Mouse (Mus musculus) midbrain, embryonic 11.5 days (tissue): ENCODE data around the gene Sema3b. TPM values are rescaled to one million over a fixed set of nuclear protein-coding genes. Genes with fewer than 3 reads are reported as not detected.

Experiments used
- ATAC-seq: fragments of 200-750 bp; cut with Nextera tagmentation; 2 replicates; pipeline ENCODE4 v1.8.0; 2017; ENCODE audit warnings: moderate TSS enrichment, moderate library complexity; ENCODE audit not compliant: low FRiP score
- DNase-seq: peaks from one replicate; pipeline ENCODE4 v3.0.0; 2015; ENCODE audit warnings: low spot score; ENCODE audit errors: missing footprints
- H3K27ac ChIP-seq: fragments of 300-500 bp; sonication (generic); 2 replicates; pipeline ENCODE4 v1.5.1; 2014; ENCODE audit warnings: low read depth, low read length
- H3K27me3 ChIP-seq: fragments of 300-500 bp; sonication (generic); 2 replicates; pipeline ENCODE4 v1.6.1; 2014; ENCODE audit warnings: mild to moderate bottlenecking, low read length, moderate library complexity, mixed read lengths; ENCODE audit not compliant: control insufficient read depth, insufficient read depth
- H3K36me3 ChIP-seq: fragments of 300-500 bp; sonication (generic); 2 replicates; pipeline ENCODE4 v1.6.1; 2014; ENCODE audit warnings: mild to moderate bottlenecking, low read length, moderate library complexity, mixed read lengths; ENCODE audit not compliant: control insufficient read depth, insufficient read depth
- H3K4me1 ChIP-seq: fragments of 300-500 bp; sonication (generic); 2 replicates; pipeline ENCODE4 v1.6.1; 2014; ENCODE audit warnings: low read length; ENCODE audit not compliant: control insufficient read depth, insufficient read depth
- H3K4me2 ChIP-seq: fragments of 300-500 bp; sonication (generic); 2 replicates; pipeline ENCODE4 v1.6.1; 2014; ENCODE audit warnings: mild to moderate bottlenecking, moderate library complexity
- H3K4me3 ChIP-seq: fragments of 300-500 bp; sonication (generic); 2 replicates; pipeline ENCODE4 v1.5.1; 2014; ENCODE audit warnings: low read depth, low read length
- H3K9ac ChIP-seq: fragments of 300-500 bp; sonication (generic); 2 replicates; pipeline ENCODE4 v1.6.1; 2014; ENCODE audit warnings: low read length
- H3K9me3 ChIP-seq: fragments of 300-500 bp; sonication (generic); 2 replicates; pipeline ENCODE4 v1.6.1; 2016; ENCODE audit warnings: low read length; ENCODE audit not compliant: control insufficient read depth
- WGBS: fragments of 180-500 bp; shearing (Covaris S2); extraction: QIAGEN DNeasy Blood & Tissue Kit; methylation state at CpG from one replicate; pipeline ENCODE4 v1.1.7; 2014; 5-methylcytosine and 5-hydroxymethylcytosine counted together
- polyA plus RNA-seq: library from polyadenylated mRNA; unstranded; fragments of >200 nt; fragmentation: Nextera tagmentation; extraction: Ambion mirVana; gene quantifications from 2 replicates; pipeline ENCODE4 v1.2.1, GENCODE M21; 2014

Gene Sema3b
- polyA plus RNA-seq, 1 experiment from 2014 or later = 2.1 TPM

DNA sequence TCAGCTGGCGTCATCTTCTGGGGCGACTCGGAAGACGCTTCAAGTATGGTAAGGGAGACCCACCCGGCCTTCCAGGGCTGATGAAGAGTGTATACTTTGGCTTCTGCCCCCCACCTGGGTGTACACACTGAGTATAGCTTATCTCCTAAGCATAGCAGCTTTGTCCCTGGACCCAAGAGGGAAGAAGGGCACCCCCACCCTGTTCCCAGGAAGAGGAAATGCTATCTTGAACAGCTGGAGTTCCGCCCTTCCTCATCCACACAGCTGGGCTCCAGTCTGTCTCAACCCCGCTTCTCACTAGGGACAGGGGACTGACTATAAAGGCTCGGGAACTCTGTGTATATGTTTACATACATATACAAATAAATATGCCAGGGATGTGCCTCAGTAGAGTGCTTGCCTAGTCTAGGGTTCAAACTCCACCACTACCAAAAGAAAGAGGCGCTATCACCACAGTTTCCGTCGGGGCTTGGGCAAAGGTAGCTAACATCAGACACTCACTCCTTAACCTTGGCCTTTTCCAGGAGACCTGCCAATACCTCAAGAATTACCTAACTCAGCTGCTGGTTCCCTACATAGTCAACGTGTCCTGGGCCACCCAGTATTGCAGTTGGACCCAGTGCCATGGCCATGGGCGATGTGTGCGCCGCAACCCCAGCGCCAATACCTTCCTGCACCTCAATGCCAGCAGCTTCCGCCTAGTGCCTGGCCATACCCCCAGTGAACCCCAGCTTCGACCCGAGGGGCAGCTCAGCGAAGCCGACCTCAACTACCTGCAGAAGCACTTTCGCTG lies 37.3 kb downstream of the Sema3b start:
- peaks cover 24% of the 10 kb centered on the region for H3K36me3 ChIP-seq
- no peak for ATAC-seq
- no peak overlapping the region for H3K27ac ChIP-seq
- H3K9ac ChIP-seq = no peak overlapping the region
- H3K4me3 ChIP-seq = 0 out of 2 replicates have a peak overlapping the region, but pooled peaks have one; percentile 0
- H3K4me1 ChIP-seq = peaks cover 37% of the 10 kb centered on the region
- H3K4me2 ChIP-seq = no peak overlapping the region
- 96% methylated on average over 22 of the region's 22 CpGs for WGBS
- H3K27me3 ChIP-seq = no peaks in the 10 kb centered on the region
- no peak for DNase-seq
- H3K9me3 ChIP-seq = no peaks in the 10 kb centered on the region; the same call in 1 of the 2 replicates

DNA sequence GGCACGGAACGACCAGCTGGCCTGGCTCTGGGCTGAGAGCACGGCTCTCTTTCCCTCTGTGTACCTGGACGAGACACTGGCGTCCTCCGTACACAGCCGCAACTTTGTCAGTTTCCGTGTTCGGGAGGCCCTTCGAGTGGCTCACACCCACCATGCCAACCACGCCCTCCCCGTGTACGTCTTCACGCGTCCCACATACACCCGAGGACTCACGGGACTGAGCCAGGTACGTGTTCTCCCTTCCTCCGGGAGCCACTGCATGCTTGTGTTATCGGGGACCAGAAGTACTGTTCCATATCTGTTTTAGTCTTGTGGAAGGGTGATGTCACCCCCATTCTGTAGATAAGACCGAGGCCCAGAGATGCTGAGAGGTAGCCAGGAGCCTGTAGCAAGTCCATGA lies 38.2 kb downstream of the Sema3b start:
- ATAC-seq = no peak

DNA sequence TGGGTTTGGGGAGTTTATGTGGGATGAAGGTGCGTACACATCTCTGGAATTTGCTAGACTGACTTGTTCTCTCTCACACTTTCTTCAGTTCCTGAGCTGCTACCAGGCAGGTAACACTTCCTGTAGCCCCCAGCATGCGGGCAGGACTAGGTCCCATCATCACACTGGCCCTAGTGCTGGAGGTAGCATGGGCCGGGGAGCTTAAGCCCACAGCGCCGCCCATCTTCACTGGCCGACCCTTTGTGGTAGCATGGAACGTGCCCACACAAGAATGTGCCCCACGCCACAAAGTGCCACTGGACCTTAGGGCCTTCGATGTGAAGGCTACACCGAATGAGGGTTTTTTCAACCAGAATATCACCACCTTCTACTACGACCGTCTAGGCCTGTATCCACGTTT lies 39.0 kb downstream of the Sema3b start:
- Histone ChIP-seq H3K9me3 (no peaks in the 10 kb centered on the region; the same call in 1 of the 2 replicates), H3K27ac (no peak overlapping the region), H3K4me2 (peak overlapping the region; percentile 60), H3K36me3 (peaks cover 24% of the 10 kb centered on the region), H3K27me3 (no peaks in the 10 kb centered on the region), H3K9ac (peak overlapping the region; percentile 95), H3K4me1 (peaks cover 33% of the 10 kb centered on the region), H3K4me3 (peak overlapping the region; percentile 88)
- DNase-seq = no peak
- 51% methylated on average over 13 of the region's 13 CpGs for WGBS
- ATAC-seq = no peak

More for the DNA sequence above, 38.2 kb downstream of the Sema3b start:
- Histone ChIP-seq H3K4me1 (peaks cover 33% of the 10 kb centered on the region), H3K27ac (no peak overlapping the region), H3K36me3 (peaks cover 24% of the 10 kb centered on the region), H3K9me3 (no peaks in the 10 kb centered on the region; the same call in 1 of the 2 replicates), H3K4me2 (peak overlapping the region; percentile 60; the same call in 1 of the 2 replicates), H3K9ac (peak overlapping the region; percentile 95; the same call in 1 of the 2 replicates), H3K4me3 (0 out of 2 replicates have a peak overlapping the region, but pooled peaks have one; percentile 0), H3K27me3 (no peaks in the 10 kb centered on the region)
- no peak for DNase-seq
- WGBS = 96% methylated on average over 21 of the region's 21 CpGs

DNA sequence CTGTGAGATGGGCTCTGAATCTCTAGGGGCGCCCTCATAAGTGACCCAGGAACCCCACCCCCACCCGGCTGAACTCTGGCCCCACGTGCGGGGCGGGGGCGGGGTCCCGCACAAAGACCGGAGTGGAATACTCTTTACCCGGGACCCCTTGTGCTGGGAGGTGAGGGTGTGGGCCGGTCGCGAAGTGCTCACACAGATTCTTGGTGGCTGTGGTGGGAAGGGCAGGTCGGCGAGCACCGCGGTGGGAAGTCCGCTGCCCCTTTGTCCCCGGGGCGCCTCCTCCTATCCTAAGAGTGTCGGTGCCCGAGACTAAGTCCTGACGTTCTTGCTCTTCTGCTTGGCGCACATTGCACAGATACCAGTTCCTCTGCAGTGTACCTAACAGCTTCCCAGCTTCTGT lies 39.8 kb downstream of the Sema3b start:
- DNase-seq = no peak
- Histone ChIP-seq H3K36me3 (peaks cover 24% of the 10 kb centered on the region), H3K27me3 (no peaks in the 10 kb centered on the region), H3K4me3 (peak overlapping the region; percentile 88), H3K4me2 (peak overlapping the region; percentile 60), H3K27ac (peak overlapping the region; percentile 82; the same call in 1 of the 2 replicates), H3K4me1 (peaks cover 33% of the 10 kb centered on the region), H3K9ac (peak overlapping the region; percentile 95), H3K9me3 (no peaks in the 10 kb centered on the region; the same call in 1 of the 2 replicates)
- WGBS = 0% methylated on average over 23 of the region's 23 CpGs
- ATAC-seq = peak; percentile 58

DNA sequence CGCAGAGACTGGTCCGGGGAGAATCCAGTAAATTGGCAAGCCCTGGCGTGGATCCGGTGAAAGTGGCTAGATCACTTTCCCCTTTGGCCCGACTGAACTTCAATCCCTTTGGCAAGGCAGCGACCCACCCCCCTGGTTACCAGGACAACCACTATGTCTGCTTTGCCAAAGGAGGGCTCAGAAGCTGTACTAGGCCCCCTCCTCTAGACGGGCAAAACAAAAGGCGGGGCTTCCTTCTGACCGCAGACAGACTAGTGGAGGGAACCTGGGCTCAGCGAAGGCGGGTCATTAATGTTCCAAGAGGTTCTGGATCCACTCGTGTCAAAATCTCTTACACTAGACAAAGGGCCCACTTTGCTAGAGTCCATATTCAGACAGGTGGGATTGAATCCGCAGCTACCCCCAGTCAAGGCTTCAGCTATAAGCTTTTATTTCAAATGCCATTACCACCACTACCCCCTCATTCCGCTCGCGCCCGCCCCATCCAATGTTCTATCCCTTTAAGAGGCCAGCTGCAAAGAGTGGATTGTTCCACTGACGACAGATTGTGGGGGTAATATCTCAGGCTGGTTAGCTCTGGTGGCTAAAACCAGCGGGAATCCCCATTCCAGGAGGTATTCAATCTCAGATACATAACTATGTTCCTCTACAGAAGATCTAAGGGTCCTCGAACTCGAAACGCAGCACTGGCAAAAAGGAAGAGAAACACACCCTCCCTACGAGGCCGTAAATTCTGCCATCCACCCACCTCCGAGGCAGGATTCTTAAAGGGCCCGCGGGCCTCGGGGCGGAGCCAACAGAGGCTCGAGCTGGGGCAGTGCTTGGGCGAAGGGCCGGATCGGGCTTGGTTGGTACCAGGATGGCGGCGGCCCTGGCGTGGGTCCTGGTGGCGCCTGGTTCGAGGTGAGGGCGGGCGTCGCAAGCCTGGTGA lies 40.4 kb downstream of the Sema3b start:
- Histone ChIP-seq H3K9ac (peak overlapping the region; percentile 95), H3K36me3 (peaks cover 24% of the 10 kb centered on the region), H3K4me1 (peaks cover 38% of the 10 kb centered on the region), H3K27ac (peak overlapping the region; percentile 82), H3K9me3 (no peaks in the 10 kb centered on the region; the same call in 1 of the 2 replicates), H3K4me2 (peak overlapping the region; percentile 60), H3K4me3 (peak overlapping the region; percentile 88), H3K27me3 (no peaks in the 10 kb centered on the region)
- under 1% methylated on average over 40 of the region's 41 CpGs for WGBS
- DNase-seq = peak; percentile 99
- peak; percentile 86 for ATAC-seq

DNA sequence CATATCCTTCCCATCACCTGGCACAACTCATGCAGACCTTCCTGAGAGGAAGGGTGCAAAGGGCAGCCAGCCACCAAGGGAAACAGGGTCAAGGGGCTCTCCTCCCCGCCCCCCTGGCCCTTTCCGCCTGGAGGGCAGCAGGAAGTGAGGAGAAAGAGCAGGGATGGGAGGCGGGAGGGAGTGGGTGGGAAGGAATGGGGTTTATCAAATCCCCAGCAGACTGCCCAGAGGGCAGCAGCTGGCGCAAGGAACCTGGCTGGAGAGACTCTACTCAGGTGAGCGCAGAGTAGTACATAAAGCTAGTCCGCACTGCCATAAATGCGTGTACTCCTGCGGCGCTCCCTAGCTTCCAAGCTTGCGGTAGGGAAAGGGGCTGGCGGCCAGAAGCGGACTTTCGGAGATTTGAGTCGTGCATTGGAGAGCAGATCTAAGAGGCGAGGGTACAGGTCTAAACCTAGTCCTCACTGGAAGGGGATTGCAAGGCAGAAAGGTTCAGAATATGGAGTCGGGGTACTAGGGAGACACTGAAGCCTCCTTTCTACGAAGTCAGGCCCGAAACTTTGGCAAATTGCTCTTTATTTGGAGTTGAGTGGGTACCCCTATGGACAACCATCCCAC lies 41.2 kb downstream of the Sema3b start, which contains the start of gene Hyal2:
Gene Hyal2 (plus strand): TSS at position 244 of the 618 bp plus-strand sequence.
- DNase-seq (no peak), ATAC-seq (no peak)
- peaks cover 40% of the 10 kb centered on the region for H3K4me1 ChIP-seq
- H3K36me3 ChIP-seq = peaks cover 17% of the 10 kb centered on the region
- peak within 1 kb of the TSS; percentile 82 for H3K27ac ChIP-seq
- 5% methylated on average over 18 of the region's 18 CpGs for WGBS
- H3K9me3 ChIP-seq = no peaks in the 10 kb centered on the region
- H3K9ac ChIP-seq = peak within 1 kb of the TSS; percentile 95
- H3K27me3 ChIP-seq = no peaks in the 10 kb centered on the region
- peak within 1 kb of the TSS; percentile 88 for H3K4me3 ChIP-seq
- H3K4me2 ChIP-seq = peak within 1 kb of the TSS; percentile 60

DNA sequence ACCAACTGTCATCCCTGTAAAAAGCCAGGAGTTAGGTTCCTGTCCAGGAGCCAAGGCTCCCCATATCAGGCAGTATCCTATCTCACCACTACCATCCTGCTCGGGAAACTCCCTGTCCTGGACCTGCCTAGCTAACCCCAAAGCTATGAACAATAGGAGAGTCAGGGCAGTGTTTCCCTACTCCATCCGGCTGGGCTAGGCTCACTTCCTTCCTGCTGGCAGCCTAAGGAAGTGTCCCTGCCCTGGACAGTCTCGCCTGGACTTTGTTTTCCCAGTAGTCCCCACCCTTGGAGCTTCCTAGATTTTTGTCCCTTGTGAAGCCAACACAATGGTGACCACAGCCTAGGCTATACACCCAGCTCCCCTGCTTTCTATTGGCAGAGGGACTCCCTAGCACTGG lies 42.2 kb downstream of the Sema3b start:
- H3K27me3 ChIP-seq = no peaks in the 10 kb centered on the region
- H3K4me1 ChIP-seq = peaks cover 43% of the 10 kb centered on the region
- H3K4me2 ChIP-seq = no peak overlapping the region
- no peak overlapping the region for H3K4me3 ChIP-seq
- WGBS = 72% methylated on average over 3 of the region's 3 CpGs
- no peak overlapping the region for H3K9ac ChIP-seq
- ATAC-seq (no peak), DNase-seq (no peak)
- H3K9me3 ChIP-seq = no peaks in the 10 kb centered on the region
- H3K27ac ChIP-seq = no peak overlapping the region
- peaks cover 8% of the 10 kb centered on the region for H3K36me3 ChIP-seq

DNA sequence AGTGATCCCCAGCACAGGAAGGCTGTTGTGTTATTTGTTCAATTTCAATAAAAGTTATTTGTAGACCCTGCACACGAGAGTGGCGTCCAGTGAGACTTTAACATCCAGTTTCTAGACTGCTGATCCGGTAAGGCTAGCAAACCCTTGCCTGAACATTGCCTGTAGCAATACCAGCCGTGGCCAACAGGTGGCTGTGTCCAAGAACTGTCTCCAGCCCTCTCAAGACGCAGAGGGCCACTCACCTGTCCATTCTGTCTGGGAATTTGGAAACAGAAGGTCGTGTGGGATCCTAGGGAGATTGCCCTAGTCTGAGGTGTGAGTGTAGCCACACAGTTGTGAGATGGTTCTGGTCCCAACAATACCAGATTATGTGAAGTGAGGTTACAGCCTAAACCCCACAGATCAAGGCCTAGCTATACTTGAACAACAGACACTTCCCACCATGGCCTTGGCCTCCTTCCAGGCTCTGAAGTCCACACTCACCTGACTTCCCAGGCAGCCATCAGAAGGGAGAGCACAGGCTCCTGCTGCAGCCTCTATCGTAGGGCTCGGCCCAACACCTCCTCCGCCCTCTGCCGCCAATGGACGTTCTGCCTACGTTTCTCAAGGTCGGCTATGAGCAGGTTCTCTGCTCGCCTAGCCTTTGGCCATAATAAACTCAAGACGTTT lies 42.9 kb downstream of the Sema3b start:
- Histone ChIP-seq H3K4me1 (peaks cover 37% of the 10 kb centered on the region), H3K4me2 (no peak overlapping the region)

More for the DNA sequence above, 42.9 kb downstream of the Sema3b start:
- Histone ChIP-seq H3K27me3 (no peaks in the 10 kb centered on the region), H3K27ac (no peak overlapping the region; the same call in 1 of the 2 replicates), H3K9ac (no peak overlapping the region), H3K36me3 (peaks cover 3% of the 10 kb centered on the region), H3K4me3 (no peak overlapping the region), H3K9me3 (no peaks in the 10 kb centered on the region)
- WGBS = 62% methylated on average over 15 of the region's 15 CpGs
- no peak for ATAC-seq
- DNase-seq = peak; percentile 98
